Mouse (Mus musculus) forebrain, embryonic 15.5 days (tissue): ENCODE measurements at regions not wholly inside any gene's neighbourhood (a gene's known extent, or its start where the extent isn't known, plus 50 kb on each side); places are given as distances from the start of the nearest gene placed in this dataset.

Experiments used
- ATAC-seq: fragments of 200-750 bp; cut with Nextera tagmentation; replicated peaks from 2 replicates; pipeline ENCODE4 v1.8.0; 2017; ENCODE audit warnings: mild to moderate bottlenecking, moderate TSS enrichment, moderate library complexity
- H3K27ac ChIP-seq: fragments of 300-500 bp; sonication (generic); replicated peaks from 2 replicates; pipeline ENCODE4 v1.5.1; 2015; ENCODE audit warnings: mild to moderate bottlenecking, inconsistent platforms
- H3K27me3 ChIP-seq: fragments of 300-500 bp; sonication (generic); 2 replicates; pipeline ENCODE4 v1.6.1; 2015; ENCODE audit warnings: inconsistent platforms
- H3K36me3 ChIP-seq: fragments of 300-500 bp; sonication (generic); 2 replicates; pipeline ENCODE4 v1.6.1; 2015; ENCODE audit warnings: mild to moderate bottlenecking, inconsistent platforms
- H3K4me1 ChIP-seq: fragments of 300-500 bp; sonication (generic); 2 replicates; pipeline ENCODE4 v1.6.1; 2015; ENCODE audit warnings: inconsistent platforms
- H3K4me2 ChIP-seq: fragments of 300-500 bp; sonication (generic); replicated peaks from 2 replicates; pipeline ENCODE4 v1.6.1; 2015; ENCODE audit warnings: mild to moderate bottlenecking, inconsistent platforms
- H3K4me3 ChIP-seq: fragments of 300-500 bp; sonication (generic); 2 replicates; pipeline ENCODE4 v1.5.1; 2015; ENCODE audit warnings: mild to moderate bottlenecking, inconsistent platforms
- H3K9ac ChIP-seq: fragments of 300-500 bp; sonication (generic); replicated peaks from 2 replicates; pipeline ENCODE4 v1.6.1; 2015; ENCODE audit warnings: mild to moderate bottlenecking, inconsistent platforms
- H3K9me3 ChIP-seq: fragments of 300-500 bp; sonication (generic); 2 replicates; pipeline ENCODE4 v1.6.1; 2016; ENCODE audit warnings: inconsistent platforms
- WGBS: fragments of 180-500 bp; shearing (Covaris S2); methylation state at CpG from one replicate; pipeline ENCODE4 v1.1.7; 2015; ENCODE audit warnings: mixed read lengths; 5-methylcytosine and 5-hydroxymethylcytosine counted together

DNA sequence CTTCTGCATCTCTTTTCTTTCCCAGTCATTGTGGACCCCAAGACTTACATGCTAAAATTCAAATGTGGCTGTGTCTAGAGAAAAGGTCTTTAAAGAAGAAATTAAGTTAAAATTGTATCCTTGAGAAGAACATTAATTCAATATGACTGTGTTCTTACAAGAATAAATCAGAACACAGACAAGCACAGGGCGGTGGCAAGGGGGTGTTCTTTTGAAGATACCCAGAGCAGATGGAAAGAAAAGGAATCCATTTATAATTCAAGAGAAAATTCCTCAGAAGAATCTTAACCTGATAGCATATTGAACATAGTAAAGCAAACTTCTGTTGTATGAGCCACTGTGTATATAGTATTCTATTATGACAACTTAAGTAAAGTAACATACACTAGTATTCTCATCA is 436.7 kb downstream of the Psat1 start:
- Histone ChIP-seq H3K4me2 (no peak overlapping the region), H3K27me3 (peaks cover 14% of the 10 kb centered on the region), H3K9me3 (no peaks in the 10 kb centered on the region), H3K27ac (no peak overlapping the region), H3K4me1 (no peaks in the 10 kb centered on the region), H3K9ac (no peak overlapping the region), H3K36me3 (no peaks in the 10 kb centered on the region), H3K4me3 (no peak overlapping the region)
- ATAC-seq, result no peak
- WGBS, result 95% methylated on average over 1 of the region's 1 CpGs

GRCm38 (mm10) chr19:15502985-15503354 is 444.2 kb downstream of the Psat1 start:
- WGBS, result 10% methylated on average over 1 of the region's 1 CpGs
- ATAC-seq, result no peak

GRCm38 (mm10) chr19:15502315-15502984 is 444.7 kb downstream of the Psat1 start:
- Histone ChIP-seq H3K4me3 (no peak overlapping the region), H3K4me2 (no peak overlapping the region), H3K27me3 (peaks cover 39% of the 10 kb centered on the region), H3K9ac (no peak overlapping the region), H3K36me3 (no peaks in the 10 kb centered on the region), H3K27ac (no peak overlapping the region), H3K4me1 (peaks cover 9% of the 10 kb centered on the region), H3K9me3 (no peaks in the 10 kb centered on the region)
- 11% methylated on average over 9 of the region's 9 CpGs for WGBS
- peak; percentile 72 for ATAC-seq

More at GRCm38 (mm10) chr19:15502985-15503354, 444.2 kb downstream of the Psat1 start:
- Histone ChIP-seq H3K27me3 (peaks cover 39% of the 10 kb centered on the region), H3K4me3 (no peak overlapping the region), H3K4me2 (no peak overlapping the region), H3K9ac (no peak overlapping the region), H3K4me1 (peaks cover 9% of the 10 kb centered on the region), H3K9me3 (no peaks in the 10 kb centered on the region), H3K27ac (no peak overlapping the region), H3K36me3 (no peaks in the 10 kb centered on the region)

- ATAC-seq, result no peak
- H3K4me2 ChIP-seq, result no peak overlapping the region
- no peak overlapping the region for H3K9ac ChIP-seq
- peaks cover 5% of the 10 kb centered on the region for H3K27me3 ChIP-seq
- H3K27ac ChIP-seq, result no peak overlapping the region
- 92% methylated on average over 1 of the region's 1 CpGs for WGBS
- H3K36me3 ChIP-seq, result no peaks in the 10 kb centered on the region
- H3K4me1 ChIP-seq, result no peaks in the 10 kb centered on the region
- no peak overlapping the region for H3K4me3 ChIP-seq
- no peaks in the 10 kb centered on the region for H3K9me3 ChIP-seq
Measured at GRCm38 (mm10) chr19:15495532-15495931, 451.6 kb downstream of the Psat1 start.

GRCm38 (mm10) chr19:15487576-15487975 is 459.6 kb downstream of the Psat1 start:
- Histone ChIP-seq H3K27ac (no peak overlapping the region), H3K9me3 (no peaks in the 10 kb centered on the region), H3K36me3 (no peaks in the 10 kb centered on the region), H3K4me1 (no peaks in the 10 kb centered on the region), H3K4me3 (no peak overlapping the region), H3K9ac (no peak overlapping the region), H3K4me2 (no peak overlapping the region), H3K27me3 (no peaks in the 10 kb centered on the region)
- no peak for ATAC-seq
- 92% methylated on average over 5 of the region's 5 CpGs for WGBS

GRCm38 (mm10) chr19:15481605-15482004 is 465.5 kb downstream of the Psat1 start:
- ATAC-seq, result 0 out of 2 replicates have a peak, but pooled peaks have one; percentile 57

GRCm38 (mm10) chr19:15469541-15469940 is 477.6 kb downstream of the Psat1 start:
- Histone ChIP-seq H3K9me3 (no peaks in the 10 kb centered on the region), H3K36me3 (no peaks in the 10 kb centered on the region), H3K4me1 (no peaks in the 10 kb centered on the region), H3K4me3 (no peak overlapping the region), H3K9ac (no peak overlapping the region), H3K27ac (no peak overlapping the region), H3K27me3 (no peaks in the 10 kb centered on the region), H3K4me2 (no peak overlapping the region)
- ATAC-seq, result no peak
- WGBS, result 50% methylated on average over 10 of the region's 10 CpGs

More at GRCm38 (mm10) chr19:15481605-15482004, 465.5 kb downstream of the Psat1 start:
- WGBS, result 10% methylated on average over 8 of the region's 8 CpGs
- Histone ChIP-seq H3K27ac (no peak overlapping the region), H3K4me2 (no peak overlapping the region), H3K4me3 (no peak overlapping the region), H3K9ac (no peak overlapping the region), H3K4me1 (0 out of 2 replicates have a peak, but pooled peaks cover 6% of the 10 kb centered on the region), H3K9me3 (no peaks in the 10 kb centered on the region), H3K36me3 (no peaks in the 10 kb centered on the region), H3K27me3 (no peaks in the 10 kb centered on the region; the same call in 1 of the 2 replicates)

GRCm38 (mm10) chr19:15466713-15467112 is 480.4 kb downstream of the Psat1 start:
- 78% methylated on average over 8 of the region's 8 CpGs for WGBS
- ATAC-seq, result no peak; the same call in 1 of the 2 replicates
- no peak overlapping the region for H3K9ac ChIP-seq

DNA sequence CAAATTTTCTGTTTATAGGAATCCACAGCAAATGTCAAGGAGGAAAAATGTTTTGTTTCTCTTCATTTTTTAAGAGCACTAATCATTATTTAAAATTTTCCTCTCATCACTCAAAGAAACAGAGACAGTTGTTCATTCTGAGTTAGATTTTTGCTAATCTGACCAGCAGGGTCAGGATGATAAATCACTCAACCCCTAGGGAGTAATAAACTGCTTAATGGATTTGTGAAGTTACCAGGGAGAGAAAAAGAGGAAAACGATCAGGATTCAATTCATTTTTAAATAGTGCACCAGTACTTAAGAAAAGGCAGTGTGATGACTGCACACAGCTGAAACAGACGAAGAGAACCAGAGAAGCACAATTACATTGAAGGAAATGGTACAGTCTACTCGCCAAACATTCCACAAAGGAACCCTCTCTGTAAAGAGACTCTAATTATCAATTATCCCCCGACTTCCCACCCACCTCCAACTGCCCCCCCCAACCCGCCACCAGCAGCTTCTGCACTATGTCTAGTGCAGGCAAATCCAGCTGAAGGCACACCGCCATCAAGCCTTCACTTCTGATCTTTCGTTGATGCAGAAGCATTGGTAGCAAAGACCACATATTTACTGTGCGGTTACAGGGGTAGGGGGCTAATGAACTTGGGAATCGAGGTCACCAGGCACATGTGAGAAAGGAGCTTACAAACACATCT is 481.9 kb downstream of the Psat1 start:
- WGBS, result 30% methylated on average over 9 of the region's 9 CpGs
- H3K9ac ChIP-seq, result no peak overlapping the region
- H3K27me3 ChIP-seq, result no peaks in the 10 kb centered on the region
- no peaks in the 10 kb centered on the region for H3K4me1 ChIP-seq
- H3K27ac ChIP-seq, result no peak overlapping the region
- H3K4me2 ChIP-seq, result no peak overlapping the region
- ATAC-seq, result no peak
- no peak overlapping the region for H3K4me3 ChIP-seq
- no peaks in the 10 kb centered on the region for H3K36me3 ChIP-seq
- H3K9me3 ChIP-seq, result no peaks in the 10 kb centered on the region

More at GRCm38 (mm10) chr19:15466713-15467112, 480.4 kb downstream of the Psat1 start:
- no peak overlapping the region for H3K4me3 ChIP-seq
- H3K27ac ChIP-seq, result 0 out of 2 replicates have a peak overlapping the region, but pooled peaks have one; percentile 8
- no peak overlapping the region for H3K4me2 ChIP-seq
- no peaks in the 10 kb centered on the region for H3K36me3 ChIP-seq
- no peaks in the 10 kb centered on the region for H3K9me3 ChIP-seq
- no peaks in the 10 kb centered on the region for H3K4me1 ChIP-seq
- no peaks in the 10 kb centered on the region for H3K27me3 ChIP-seq

DNA sequence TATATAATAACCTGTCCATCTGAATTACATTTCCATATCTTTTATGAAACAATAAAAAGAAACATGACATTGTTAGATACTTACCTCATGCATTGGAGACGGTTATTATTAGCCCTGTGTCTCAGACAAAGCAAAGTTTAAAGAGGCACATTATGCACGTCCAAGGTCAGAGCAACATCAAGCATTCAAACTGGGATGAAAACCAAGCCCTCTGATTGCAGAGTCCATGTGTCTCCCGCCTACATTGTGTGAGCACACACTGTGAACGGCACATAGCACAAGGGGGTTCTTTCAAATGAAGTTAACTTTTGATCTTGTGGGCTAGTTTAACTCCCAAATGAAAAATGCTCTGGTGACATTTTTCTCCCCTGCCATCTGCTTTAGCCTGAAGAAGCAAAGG is 489.3 kb downstream of the Psat1 start:
- no peaks in the 10 kb centered on the region for H3K9me3 ChIP-seq
- no peaks in the 10 kb centered on the region for H3K27me3 ChIP-seq
- H3K4me3 ChIP-seq, result no peak overlapping the region
- WGBS, result 41% methylated on average over 4 of the region's 4 CpGs
- no peak overlapping the region for H3K9ac ChIP-seq
- no peak for ATAC-seq
- no peak overlapping the region for H3K4me2 ChIP-seq
- H3K36me3 ChIP-seq, result no peaks in the 10 kb centered on the region
- H3K27ac ChIP-seq, result no peak overlapping the region
- H3K4me1 ChIP-seq, result no peaks in the 10 kb centered on the region

GRCm38 (mm10) chr19:15456943-15457735 is 490.0 kb downstream of the Psat1 start:
- Histone ChIP-seq H3K4me2 (no peak overlapping the region), H3K4me3 (no peak overlapping the region), H3K9ac (no peak overlapping the region), H3K27ac (no peak overlapping the region), H3K27me3 (no peaks in the 10 kb centered on the region), H3K9me3 (no peaks in the 10 kb centered on the region), H3K4me1 (no peaks in the 10 kb centered on the region), H3K36me3 (no peaks in the 10 kb centered on the region)
- 66% methylated on average over 9 of the region's 9 CpGs for WGBS
- ATAC-seq, result no peak

- H3K9ac ChIP-seq, result no peak overlapping the region
- WGBS, result 69% methylated on average over 5 of the region's 5 CpGs
- no peak; the same call in 1 of the 2 replicates for ATAC-seq
- no peak overlapping the region for H3K4me2 ChIP-seq
- no peak overlapping the region for H3K27ac ChIP-seq
- no peaks in the 10 kb centered on the region for H3K4me1 ChIP-seq
- H3K27me3 ChIP-seq, result no peaks in the 10 kb centered on the region
- no peak overlapping the region for H3K4me3 ChIP-seq
- H3K9me3 ChIP-seq, result no peaks in the 10 kb centered on the region
- H3K36me3 ChIP-seq, result no peaks in the 10 kb centered on the region
Measured at GRCm38 (mm10) chr19:15448989-15449388, 498.1 kb downstream of the Psat1 start.
